Mouse (Mus musculus) testis, postnatal 10 days (tissue): ENCODE results near the gene Gfpt2.

Experiments
- DNase-seq: peaks from one replicate; pipeline ENCODE4 v3.0.0; 2021; ENCODE audit warnings: low spot score

Gene Gfpt2

GRCm38 (mm10) chr11:49840666-49841065 is 46.7 kb downstream of the Gfpt2 start:
- no peak for DNase-seq

DNA sequence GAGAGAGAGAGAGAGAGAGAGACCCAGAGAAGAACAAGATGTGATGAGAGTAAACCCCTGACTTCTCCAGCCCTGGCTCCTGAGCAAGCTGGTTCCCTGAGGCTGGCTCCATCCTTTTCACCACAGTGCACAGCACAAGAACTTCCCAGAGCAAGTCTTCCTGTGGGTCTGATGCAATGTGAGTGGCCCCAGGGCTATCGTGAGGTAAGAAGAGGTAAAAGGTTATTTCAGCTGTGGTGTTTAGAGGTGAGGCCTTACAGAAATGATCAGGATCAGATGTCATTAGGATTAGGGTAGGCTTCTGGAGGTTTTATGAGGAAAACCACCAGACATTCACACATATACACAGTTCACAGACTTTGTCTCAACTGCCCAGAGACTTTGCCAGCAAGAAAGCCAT is 47.9 kb downstream of the Gfpt2 start:
- no peak for DNase-seq

DNA sequence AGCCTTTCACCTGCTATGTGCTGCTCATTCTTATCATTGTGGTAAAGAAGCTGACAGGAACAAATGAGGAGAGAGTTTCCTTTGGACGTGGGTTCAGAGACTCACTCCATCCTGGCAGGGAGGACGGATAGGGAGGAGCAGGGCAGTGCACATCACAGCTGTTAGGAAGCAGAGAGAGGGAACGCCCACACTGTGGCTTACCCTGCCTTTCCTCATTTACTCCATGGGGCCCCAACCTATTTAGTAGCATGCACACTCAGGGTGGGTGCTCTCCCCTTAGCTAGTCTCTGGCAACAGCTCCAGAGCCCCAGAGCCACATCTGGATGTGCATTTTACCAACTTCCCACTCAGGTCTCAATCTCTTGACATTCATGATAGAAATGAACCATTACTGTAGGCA is 48.7 kb downstream of the Gfpt2 start:
- no peak for DNase-seq

DNA sequence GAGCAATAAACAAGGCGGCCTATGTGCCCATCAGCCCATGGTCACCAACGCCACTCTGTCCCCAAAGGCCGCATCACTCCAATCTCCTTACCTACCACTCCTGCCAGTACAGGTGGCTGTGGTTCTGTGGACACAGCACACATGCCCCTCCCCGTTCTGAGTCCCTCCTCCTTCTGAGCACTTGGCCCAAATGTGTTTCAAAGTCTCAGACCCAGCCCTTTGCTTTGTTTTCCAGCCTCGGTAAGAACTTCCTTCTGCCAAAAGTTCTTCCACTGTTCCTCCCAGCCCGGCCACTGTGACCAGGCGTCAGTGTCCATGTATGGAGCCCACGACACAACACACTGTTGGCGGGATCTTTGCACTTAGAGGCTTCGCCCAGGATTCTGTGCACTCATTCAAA is 50.3 kb downstream of the Gfpt2 start:
- DNase-seq: no peak

DNA sequence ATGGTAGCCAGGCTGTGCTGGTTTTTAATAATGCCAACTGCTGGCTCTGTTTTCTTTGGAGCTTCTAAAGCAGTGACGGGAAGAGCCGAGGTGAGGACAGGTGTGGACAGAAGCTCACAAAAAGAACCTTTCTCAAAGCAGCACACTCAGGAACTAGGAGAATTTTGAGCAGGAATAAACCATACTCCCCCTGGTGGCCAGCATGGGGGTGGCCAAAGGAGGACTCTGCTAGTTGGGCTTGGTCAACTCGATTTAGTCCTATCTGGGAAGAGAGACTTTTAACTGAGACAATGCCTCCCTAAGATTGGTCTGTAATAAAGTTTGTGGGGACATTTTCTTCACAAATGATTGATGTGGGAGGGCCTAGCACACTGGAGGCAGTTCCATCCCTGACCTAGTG is 51.0 kb downstream of the Gfpt2 start:
- peak; percentile 80 for DNase-seq

DNA sequence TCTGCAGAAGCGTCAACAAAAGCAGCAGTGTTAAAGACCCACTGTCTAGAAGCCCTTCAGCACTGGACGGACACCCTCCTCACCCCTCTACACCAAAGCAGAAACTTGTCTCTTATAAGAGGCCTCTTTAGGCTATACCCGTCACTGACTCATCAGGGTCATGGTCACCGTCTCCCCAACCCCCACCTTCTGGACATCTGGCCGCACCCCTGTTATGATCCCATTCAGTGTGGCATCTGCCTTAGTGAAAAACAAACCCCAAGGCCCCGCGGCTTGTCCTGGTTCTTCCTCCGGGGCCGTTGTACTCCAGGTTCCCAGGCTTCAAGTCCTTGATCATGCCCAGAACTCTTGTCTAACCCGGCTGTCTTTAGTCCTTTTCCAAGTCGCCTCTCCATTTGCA is 52.0 kb downstream of the Gfpt2 start:
- peak; percentile 54 for DNase-seq

GRCm38 (mm10) chr11:49846401-49847070 is 52.6 kb downstream of the Gfpt2 start, which contains the start of gene Mapk9:
Mapk9 (plus strand) TSS chr11:49846751.
- peak; percentile 99 for DNase-seq

- no peak for DNase-seq
Measured at GRCm38 (mm10) chr11:49847071-49847810, 53.3 kb downstream of the Gfpt2 start.

- no peak for DNase-seq
Measured at GRCm38 (mm10) chr11:49847811-49848078, 53.8 kb downstream of the Gfpt2 start.

DNA sequence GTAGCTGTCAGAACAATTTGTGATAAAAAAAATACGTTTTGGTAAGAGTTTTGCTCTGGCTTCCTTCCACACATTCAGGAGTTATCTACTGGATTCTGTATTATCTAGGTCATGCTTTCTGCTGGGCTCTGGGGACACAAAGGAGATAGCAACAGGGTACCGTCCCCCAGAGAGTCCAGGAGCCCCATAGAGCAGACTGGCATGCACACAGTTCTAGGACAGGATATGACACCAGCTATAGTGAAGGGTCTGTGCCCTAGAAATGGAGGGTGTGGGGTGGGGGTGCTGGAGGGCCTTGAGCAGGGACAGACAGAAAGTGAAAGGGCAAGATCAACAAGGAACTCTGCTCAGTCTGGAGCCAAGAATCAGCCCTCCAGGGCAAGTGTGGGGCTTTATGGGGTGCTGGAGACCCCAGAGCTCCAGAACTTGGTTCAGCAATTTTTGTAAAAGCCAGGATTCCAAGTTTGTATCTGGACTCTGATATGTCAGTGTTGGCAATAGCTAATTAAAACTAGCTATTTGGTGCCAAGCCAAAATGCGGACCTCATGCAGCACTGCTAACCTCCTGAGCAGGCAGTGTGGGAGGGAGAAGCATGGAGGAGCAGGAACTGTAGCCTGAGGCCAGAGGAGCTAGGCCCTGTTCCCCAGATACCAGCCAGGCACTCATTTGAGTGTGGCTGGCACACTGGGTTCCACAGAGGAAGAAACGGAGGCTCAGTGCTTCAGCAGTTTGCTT is 54.3 kb downstream of the Gfpt2 start:
- DNase-seq: peak; percentile 49

DNA sequence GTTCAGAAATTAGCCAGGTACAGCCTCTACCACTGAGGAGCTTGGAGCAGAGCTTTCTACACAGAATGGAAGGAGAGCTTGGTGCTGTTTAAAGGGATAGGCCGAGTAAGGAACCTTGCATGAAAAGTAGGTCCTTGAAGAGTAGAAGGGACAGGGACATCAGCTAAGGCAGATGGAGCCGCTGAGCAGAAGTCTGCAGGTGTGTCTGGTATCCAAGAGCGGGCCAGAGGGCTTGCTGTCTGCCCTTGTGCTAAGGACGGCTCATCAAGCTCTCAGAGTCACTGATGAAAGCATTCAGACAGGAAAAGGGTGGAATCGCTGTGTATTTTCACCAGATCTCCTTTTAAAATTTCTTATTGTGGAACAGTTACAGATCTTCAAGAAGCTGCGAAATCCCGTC is 56.4 kb downstream of the Gfpt2 start:
- no peak for DNase-seq

DNA sequence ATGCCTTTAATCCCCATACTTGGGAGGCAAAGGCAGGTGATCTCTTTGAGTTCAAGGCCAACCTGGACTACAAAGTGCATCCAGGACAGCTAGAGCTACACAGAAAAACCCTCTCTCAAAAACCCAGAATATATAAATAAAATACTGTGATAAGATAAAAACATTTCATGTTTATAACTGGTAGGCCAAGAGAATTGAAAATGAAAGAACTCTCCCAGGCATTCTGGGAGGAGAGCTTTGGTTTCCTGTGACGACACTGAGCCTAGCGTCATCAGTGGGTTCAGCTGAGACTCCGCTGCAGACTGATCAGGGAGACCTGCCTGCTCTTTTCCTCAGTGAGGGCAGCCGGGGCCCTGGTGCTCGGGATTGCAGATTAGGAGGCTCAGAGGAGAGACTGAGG is 61.2 kb downstream of the Gfpt2 start:
- no peak for DNase-seq

DNA sequence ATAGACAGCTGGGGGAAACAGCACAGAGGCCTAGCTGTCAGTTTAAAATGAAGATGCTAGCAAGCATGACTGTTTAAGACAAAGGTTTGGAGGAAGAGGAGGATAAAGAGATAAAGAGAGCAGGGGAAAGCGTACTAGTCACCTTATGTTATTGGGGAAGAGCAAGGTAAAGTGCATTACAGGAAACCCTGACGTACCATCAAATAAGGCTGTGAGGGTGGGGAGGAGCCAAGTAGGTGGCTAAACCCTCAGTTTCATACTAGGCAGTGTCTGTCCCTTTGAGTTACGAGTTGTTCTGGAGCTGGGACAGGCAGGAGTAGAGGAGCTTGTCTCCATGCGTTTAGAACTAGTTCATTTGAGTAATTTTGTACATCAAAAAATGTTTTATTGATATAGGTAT is 67.2 kb downstream of the Gfpt2 start:
- DNase-seq: no peak

GRCm38 (mm10) chr11:49863926-49864325 is 69.9 kb downstream of the Gfpt2 start:
- DNase-seq: no peak

DNA sequence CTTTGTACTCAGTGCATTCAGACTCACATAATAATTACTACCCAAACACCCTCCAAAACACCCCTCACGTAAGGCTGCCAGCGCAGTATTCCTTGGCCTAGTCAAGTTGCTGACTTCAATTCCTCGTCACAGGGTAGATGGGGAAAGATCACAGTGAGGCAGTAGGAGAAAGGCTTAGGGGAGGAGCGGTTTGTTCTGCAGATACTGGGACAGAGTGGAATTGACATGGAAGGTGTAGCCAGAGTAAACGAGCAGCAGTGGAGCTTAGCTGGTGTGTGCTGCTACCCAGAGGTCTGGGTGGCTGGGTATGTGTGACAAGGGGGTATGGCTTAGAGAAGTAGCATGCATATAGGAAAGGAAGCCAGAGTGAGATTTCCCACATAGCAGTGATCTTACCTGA is 73.3 kb downstream of the Gfpt2 start:
- DNase-seq: no peak

GRCm38 (mm10) chr11:49869762-49870161 is 75.8 kb downstream of the Gfpt2 start:
- DNase-seq: peak; percentile 58

DNA sequence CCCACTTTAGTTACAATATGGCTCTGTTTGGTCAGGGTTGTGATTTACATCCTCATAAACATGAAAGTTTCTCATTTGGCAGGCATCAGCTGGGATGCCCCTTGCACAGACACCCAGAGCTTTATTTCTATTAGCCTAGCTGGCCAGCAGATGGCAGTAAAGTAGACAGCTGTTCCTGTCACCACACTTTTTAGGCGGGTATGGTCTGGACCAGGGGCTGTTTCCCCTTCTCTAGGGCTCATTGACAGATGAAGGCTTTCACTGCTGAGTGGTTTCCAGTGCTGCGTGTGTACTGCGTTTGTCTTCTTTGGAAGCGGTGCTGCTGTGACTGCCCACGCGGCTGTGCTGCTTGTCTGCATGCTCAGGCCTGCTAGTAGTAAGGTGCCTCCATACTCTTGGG is 77.9 kb downstream of the Gfpt2 start:
- no peak for DNase-seq

DNA sequence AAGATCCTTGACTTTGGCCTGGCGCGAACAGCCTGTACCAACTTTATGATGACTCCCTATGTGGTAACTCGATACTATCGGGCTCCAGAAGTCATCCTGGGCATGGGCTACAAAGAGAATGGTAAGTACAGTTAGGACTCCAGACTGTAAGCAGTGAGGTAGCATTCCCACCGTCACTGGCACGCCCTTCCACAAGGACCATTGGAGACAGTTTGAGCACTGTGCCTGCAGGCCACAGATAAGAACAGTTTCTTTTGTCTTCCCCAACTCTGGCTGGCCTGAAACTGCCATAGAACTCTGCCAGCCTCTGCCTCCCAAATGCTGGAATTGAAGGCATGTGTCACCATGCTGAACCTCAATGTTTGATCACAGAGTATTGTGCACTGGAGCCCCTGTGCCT is 78.8 kb downstream of the Gfpt2 start:
- DNase-seq: no peak

DNA sequence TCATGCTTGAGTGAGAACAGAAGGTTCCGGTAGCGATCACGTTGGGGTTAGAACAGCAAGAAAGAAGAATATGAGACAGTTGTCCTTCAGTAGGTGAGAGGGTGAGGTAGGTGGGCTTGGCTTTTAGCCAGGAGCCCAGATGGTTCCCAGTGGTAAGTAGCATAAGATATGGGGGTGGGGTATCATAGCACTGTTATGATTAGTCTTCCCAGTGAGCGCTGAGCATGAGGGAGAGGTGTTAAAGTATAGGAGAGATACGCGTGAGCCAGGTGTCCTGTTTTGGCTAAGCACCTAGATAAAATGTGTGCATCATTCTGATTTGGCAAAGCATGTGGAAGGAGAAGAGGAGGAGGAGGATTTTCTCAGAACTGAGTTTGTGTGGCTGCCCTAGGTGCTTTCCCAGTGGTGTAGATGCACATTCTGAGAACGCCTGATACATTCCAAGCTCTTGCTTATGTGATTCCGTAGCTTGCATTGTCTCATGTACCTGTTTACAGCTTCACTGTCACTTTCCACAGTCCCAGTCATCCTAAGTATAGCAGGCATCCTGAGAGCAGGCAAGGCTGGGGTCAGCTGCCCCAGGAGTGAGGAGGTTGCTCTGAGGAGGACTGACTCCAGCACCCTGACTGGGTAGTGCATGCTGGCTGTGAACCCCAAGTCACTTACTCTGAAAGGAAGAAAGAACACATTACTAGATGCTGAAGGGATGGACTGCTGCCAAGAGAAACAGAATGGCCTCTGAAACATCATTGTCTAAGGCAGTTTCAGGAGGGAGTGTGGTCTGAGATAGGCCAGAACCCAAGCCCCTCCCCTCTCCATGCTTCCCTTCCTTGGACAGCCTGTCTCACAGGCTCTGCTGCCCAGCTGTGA is 83.2 kb downstream of the Gfpt2 start:
- DNase-seq: no peak

DNA sequence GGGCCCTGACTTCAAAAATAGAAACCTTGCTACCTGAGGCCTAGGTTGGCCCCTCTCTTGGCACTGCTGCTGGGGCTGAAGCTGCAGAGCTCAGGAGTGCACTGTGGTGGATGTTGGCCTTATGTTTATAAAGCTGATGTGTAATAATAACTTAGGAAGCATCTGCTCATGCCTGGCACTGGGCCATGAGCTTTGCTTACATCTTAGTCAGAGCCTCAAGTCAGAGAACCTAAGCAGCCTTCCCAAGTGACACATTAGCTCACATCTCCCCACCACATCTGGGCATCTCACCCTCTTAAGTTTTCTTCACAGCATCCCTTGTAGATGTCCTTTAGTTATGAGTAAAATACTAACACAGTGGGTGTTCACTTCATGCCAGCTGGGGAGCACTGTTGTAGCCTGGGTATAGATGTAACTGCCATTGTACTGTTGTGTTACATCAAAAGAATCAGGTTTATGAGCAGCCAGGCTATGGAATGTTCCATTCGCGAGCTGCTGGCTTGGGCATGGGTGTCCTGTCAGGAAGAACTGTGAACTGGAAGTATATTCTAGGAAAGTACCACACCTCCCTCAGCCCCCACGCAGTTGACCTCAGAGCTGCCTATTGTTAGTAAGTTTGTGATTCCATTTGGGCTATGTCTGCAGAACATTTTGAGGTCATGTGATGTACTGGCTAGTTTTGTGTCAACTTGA is 86.1 kb downstream of the Gfpt2 start:
- DNase-seq: no peak

- DNase-seq: no peak
Measured at GRCm38 (mm10) chr11:49883394-49883793, 89.4 kb downstream of the Gfpt2 start.
